Mouse (Mus musculus) thymus, adult 2 months (tissue): ENCODE data around the gene Lmtk2. TPM values are rescaled to one million over a fixed set of nuclear protein-coding genes. Genes with fewer than 3 reads are reported as not detected.

Experiments used
- DNase-seq: peaks from one replicate; pipeline ENCODE4 v3.0.0; 2021
- H3K27ac ChIP-seq: fragments of 200-500 bp; 2 replicates; pipeline ENCODE4 v1.5.1; 2012; ENCODE audit warnings: low read length, control low read depth; ENCODE audit not compliant: control insufficient read depth, insufficient read depth
- H3K27me3 ChIP-seq: fragments of 200-500 bp; 2 replicates; pipeline ENCODE4 v1.6.1; 2012; ENCODE audit warnings: mild to moderate bottlenecking, low read length, moderate library complexity, mixed read lengths; ENCODE audit not compliant: control insufficient read depth, insufficient read depth
- H3K36me3 ChIP-seq: fragments of 200-500 bp; 2 replicates; pipeline ENCODE4 v1.6.1; 2012; ENCODE audit warnings: mild to moderate bottlenecking, low read length, moderate library complexity; ENCODE audit not compliant: control insufficient read depth, insufficient read depth
- H3K4me1 ChIP-seq: fragments of 200-500 bp; replicated peaks from 2 replicates; pipeline ENCODE4 v1.6.1; 2012; ENCODE audit warnings: low read length; ENCODE audit not compliant: control insufficient read depth, insufficient read depth
- H3K4me3 ChIP-seq: fragments of 200-500 bp; 2 replicates; pipeline ENCODE4 v1.5.1; 2012; ENCODE audit warnings: mild to moderate bottlenecking, low read length, control low read depth, moderate library complexity; ENCODE audit not compliant: control insufficient read depth, insufficient read depth
- CTCF ChIP-seq: fragments of 200-500 bp; IDR thresholded peaks from 2 replicates; pipeline ENCODE4 v1.5.1; 2012; ENCODE audit warnings: mild to moderate bottlenecking, control low read depth, low read length, moderate library complexity, borderline replicate concordance; ENCODE audit not compliant: control insufficient read depth, poor library complexity, insufficient read depth; ENCODE audit errors: extremely low read depth
- POLR2A ChIP-seq: fragments of 200-500 bp; IDR thresholded peaks from 2 replicates; pipeline ENCODE4 v1.6.1; 2012; ENCODE audit warnings: mild to moderate bottlenecking, low read length, control low read depth, moderate library complexity; ENCODE audit not compliant: control insufficient read depth, poor library complexity, insufficient read depth; ENCODE audit errors: extremely low read depth
- WGBS: fragments of 180-500 bp; shearing (Covaris S2); methylation state at CpG from one replicate; pipeline ENCODE4 v1.1.7; 2018; 5-methylcytosine and 5-hydroxymethylcytosine counted together
- polyA plus RNA-seq: library from polyadenylated mRNA; depleted of rRNA; stranded (reverse); fragments of >200 nt; gene quantifications from 2 replicates; pipeline ENCODE4 v1.2.3, GENCODE M21; 2012

The Lmtk2 gene
- polyA plus RNA-seq, 1 experiment = 13.3 TPM

GRCm38 (mm10) chr5:144222811-144223502, 122.7 kb downstream of the Lmtk2 start:
- no peak for TF ChIP-seq POLR2A
- no peak for TF ChIP-seq CTCF
- peaks cover 30% of the 10 kb centered on the region for H3K4me1 ChIP-seq
- H3K4me3 ChIP-seq = peak overlapping the region; percentile 80
- DNase-seq = peak; percentile 68
- H3K27me3 ChIP-seq = no peaks in the 10 kb centered on the region
- no peaks in the 10 kb centered on the region for H3K36me3 ChIP-seq
- under 1% methylated on average over 25 of the region's 25 CpGs for WGBS
- H3K27ac ChIP-seq = peak overlapping the region; percentile 95

- under 1% methylated on average over 36 of the region's 37 CpGs for WGBS
Observed at GRCm38 (mm10) chr5:144223503-144223862, 123.2 kb downstream of the Lmtk2 start, which contains the start of gene Tecpr1. TSS of gene Tecpr1 (minus strand) at chr5:144223615.

GRCm38 (mm10) chr5:144223899-144224816, 123.9 kb downstream of the Lmtk2 start:
- no peak for TF ChIP-seq CTCF
- no peak for TF ChIP-seq POLR2A
- no peak for DNase-seq
- Histone ChIP-seq H3K27ac (peak overlapping the region; percentile 15; the same call in 1 of the 2 replicates), H3K4me1 (peaks cover 27% of the 10 kb centered on the region), H3K27me3 (no peaks in the 10 kb centered on the region), H3K4me3 (peak overlapping the region; percentile 67), H3K36me3 (no peaks in the 10 kb centered on the region)
- WGBS = 30% methylated on average over 18 of the region's 18 CpGs

More at GRCm38 (mm10) chr5:144223503-144223862, 123.2 kb downstream of the Lmtk2 start, which contains the start of gene Tecpr1:
- H3K36me3 ChIP-seq = no peaks in the 10 kb centered on the region
- no peaks in the 10 kb centered on the region for H3K27me3 ChIP-seq
- H3K4me3 ChIP-seq = peak within 1 kb of the TSS; percentile 80
- peaks cover 30% of the 10 kb centered on the region for H3K4me1 ChIP-seq
- DNase-seq = peak; percentile 94
- H3K27ac ChIP-seq = peak within 1 kb of the TSS; percentile 95
- TF ChIP-seq CTCF (no peak; the same call in 1 of the 2 replicates), POLR2A (peak; percentile 84)

GRCm38 (mm10) chr5:144226220-144226619, 126.0 kb downstream of the Lmtk2 start:
- no peak for TF ChIP-seq CTCF
- TF ChIP-seq POLR2A = no peak
- Histone ChIP-seq H3K36me3 (no peaks in the 10 kb centered on the region), H3K4me1 (peaks cover 11% of the 10 kb centered on the region), H3K27me3 (no peaks in the 10 kb centered on the region), H3K27ac (no peak overlapping the region), H3K4me3 (no peak overlapping the region)
- no peak for DNase-seq
- 70% methylated on average over 11 of the region's 11 CpGs for WGBS

GRCm38 (mm10) chr5:144230216-144230615, 130.0 kb downstream of the Lmtk2 start:
- TF ChIP-seq POLR2A (no peak), CTCF (no peak)
- H3K36me3 ChIP-seq = no peaks in the 10 kb centered on the region
- WGBS = 95% methylated on average over 7 of the region's 7 CpGs
- no peaks in the 10 kb centered on the region for H3K4me1 ChIP-seq
- H3K27ac ChIP-seq = no peak overlapping the region
- DNase-seq = no peak
- no peaks in the 10 kb centered on the region for H3K27me3 ChIP-seq
- no peak overlapping the region for H3K4me3 ChIP-seq

GRCm38 (mm10) chr5:144231410-144231809, 131.2 kb downstream of the Lmtk2 start:
- 31% methylated on average over 1 of the region's 1 CpGs for WGBS
- DNase-seq = no peak
- Histone ChIP-seq H3K4me1 (no peaks in the 10 kb centered on the region), H3K27me3 (no peaks in the 10 kb centered on the region), H3K27ac (no peak overlapping the region), H3K36me3 (no peaks in the 10 kb centered on the region), H3K4me3 (no peak overlapping the region)
- TF ChIP-seq POLR2A (no peak), CTCF (no peak)
